Mouse (Mus musculus) telencephalon, adult 2 months (tissue): ENCODE data around the gene Ebf3.

ENCODE experiments used
- DNase-seq: peaks from one replicate; pipeline ENCODE4 v3.0.0-alpha.2; 2011; ENCODE audit warnings: low read depth, low spot score

The Ebf3 gene

GRCm38 (mm10) chr7:137312166-137312932, 1.9 kb downstream of the Ebf3 start:
- no peak for DNase-seq

GRCm38 (mm10) chr7:137311341-137312110, 2.7 kb downstream of the Ebf3 start:
- DNase-seq = no peak

- DNase-seq = no peak
Measured at GRCm38 (mm10) chr7:137310876-137311275, 3.4 kb downstream of the Ebf3 start.

GRCm38 (mm10) chr7:137310091-137310761, 4.0 kb downstream of the Ebf3 start:
- DNase-seq = no peak

GRCm38 (mm10) chr7:137309071-137310066, 4.9 kb downstream of the Ebf3 start:
- no peak for DNase-seq

- DNase-seq = no peak
Measured at GRCm38 (mm10) chr7:137308061-137309060, 5.9 kb downstream of the Ebf3 start.

GRCm38 (mm10) chr7:137307131-137307530, 7.1 kb downstream of the Ebf3 start:
- DNase-seq = no peak

GRCm38 (mm10) chr7:137306127-137306526, 8.1 kb downstream of the Ebf3 start:
- no peak for DNase-seq

GRCm38 (mm10) chr7:137303776-137304171, 10.5 kb downstream of the Ebf3 start:
- no peak for DNase-seq

GRCm38 (mm10) chr7:137302961-137303775, 11.1 kb downstream of the Ebf3 start:
- no peak for DNase-seq

- DNase-seq = no peak
Measured at GRCm38 (mm10) chr7:137302161-137302560, 12.1 kb downstream of the Ebf3 start.

GRCm38 (mm10) chr7:137301329-137301751, 12.9 kb downstream of the Ebf3 start:
- no peak for DNase-seq

GRCm38 (mm10) chr7:137300826-137301225, 13.4 kb downstream of the Ebf3 start:
- no peak for DNase-seq

- DNase-seq = no peak
Measured at GRCm38 (mm10) chr7:137300169-137300568, 14.1 kb downstream of the Ebf3 start.

- DNase-seq = no peak
Measured at GRCm38 (mm10) chr7:137297594-137298381, 16.5 kb downstream of the Ebf3 start.

- no peak for DNase-seq
Measured at GRCm38 (mm10) chr7:137297131-137297530, 17.1 kb downstream of the Ebf3 start.

- DNase-seq = no peak
Measured at GRCm38 (mm10) chr7:137295612-137296011, 18.6 kb downstream of the Ebf3 start.

GRCm38 (mm10) chr7:137294446-137294845, 19.8 kb downstream of the Ebf3 start:
- DNase-seq = no peak
